Mouse (Mus musculus): ENCODE measurements around the gene Upf2.
"Not testable (repeated sequence)": the region's sequence is repeated elsewhere in the genome, so short reads cannot be mapped to it uniquely, and the experiment has no call there.

Upf2 gene

GRCm38 (mm10) chr2:5950766-5951595 is at the start of gene Upf2:
Upf2 (plus strand) TSS chr2:5951469.
- peak; percentile 96 for DNase-seq

- peak; percentile 32 for DNase-seq
Measured at GRCm38 (mm10) chr2:5906092-5906491, 45.2 kb upstream of the Upf2 start.

GRCm38 (mm10) chr2:5906625-5907024 is 44.6 kb upstream of the Upf2 start:
- peak; percentile 18 for DNase-seq

- DNase-seq = no peak
Measured at GRCm38 (mm10) chr2:5911282-5911965, 39.8 kb upstream of the Upf2 start.

GRCm38 (mm10) chr2:5922823-5923222 is 28.4 kb upstream of the Upf2 start:
- DNase-seq = no peak

GRCm38 (mm10) chr2:5923786-5924185 is 27.5 kb upstream of the Upf2 start:
- no peak for DNase-seq

- no peak for DNase-seq
Measured at GRCm38 (mm10) chr2:5927481-5927880, 23.8 kb upstream of the Upf2 start.

- DNase-seq = no peak
Measured at GRCm38 (mm10) chr2:5929793-5930192, 21.5 kb upstream of the Upf2 start.

GRCm38 (mm10) chr2:5930291-5931054 is 20.8 kb upstream of the Upf2 start:
- no peak for DNase-seq

GRCm38 (mm10) chr2:5931938-5932337 is 19.3 kb upstream of the Upf2 start:
- DNase-seq = no peak

GRCm38 (mm10) chr2:5934936-5935335 is 16.3 kb upstream of the Upf2 start:
- no peak for DNase-seq

GRCm38 (mm10) chr2:5936068-5936467 is 15.2 kb upstream of the Upf2 start:
- DNase-seq = no peak

GRCm38 (mm10) chr2:5936550-5936949 is 14.7 kb upstream of the Upf2 start:
- DNase-seq = no peak

- DNase-seq = no peak
Measured at GRCm38 (mm10) chr2:5939319-5939718, 11.9 kb upstream of the Upf2 start.

GRCm38 (mm10) chr2:5939911-5940310 is 11.4 kb upstream of the Upf2 start:
- no peak for DNase-seq

- DNase-seq = no peak
Measured at GRCm38 (mm10) chr2:5940936-5941335, 10.3 kb upstream of the Upf2 start.

- DNase-seq = no peak
Measured at GRCm38 (mm10) chr2:5941861-5942415, 9.3 kb upstream of the Upf2 start.

- peak; percentile 86 for DNase-seq
Measured at GRCm38 (mm10) chr2:5942416-5943032, 8.7 kb upstream of the Upf2 start, which contains the start of gene Dhtkd1. Dhtkd1 (minus strand) TSS chr2:5942792.

- no peak for DNase-seq
Measured at GRCm38 (mm10) chr2:5943071-5943470, 8.2 kb upstream of the Upf2 start.

- DNase-seq = no peak
Measured at GRCm38 (mm10) chr2:5945629-5946028, 5.6 kb upstream of the Upf2 start.

- DNase-seq = no peak
Measured at GRCm38 (mm10) chr2:5946876-5947275, 4.4 kb upstream of the Upf2 start.

GRCm38 (mm10) chr2:5948964-5949363 is 2.3 kb upstream of the Upf2 start:
- DNase-seq = no peak

GRCm38 (mm10) chr2:5949821-5950220 is 1.4 kb upstream of the Upf2 start:
- not testable (repeated sequence) for DNase-seq

Measured in kidney, postnatal 14 days (tissue).